Mouse (Mus musculus): ENCODE measurements around the gene Dnah10. TPM values are rescaled to one million over a fixed set of nuclear protein-coding genes. Genes with fewer than 3 reads are reported as not detected.
"Not testable (repeated sequence)": the region's sequence is repeated elsewhere in the genome, so short reads cannot be mapped to it uniquely, and the experiment has no call there.

Gene Dnah10
- polyA plus RNA-seq, 1 experiment from 2014 or later: 0.52 TPM

DNA sequence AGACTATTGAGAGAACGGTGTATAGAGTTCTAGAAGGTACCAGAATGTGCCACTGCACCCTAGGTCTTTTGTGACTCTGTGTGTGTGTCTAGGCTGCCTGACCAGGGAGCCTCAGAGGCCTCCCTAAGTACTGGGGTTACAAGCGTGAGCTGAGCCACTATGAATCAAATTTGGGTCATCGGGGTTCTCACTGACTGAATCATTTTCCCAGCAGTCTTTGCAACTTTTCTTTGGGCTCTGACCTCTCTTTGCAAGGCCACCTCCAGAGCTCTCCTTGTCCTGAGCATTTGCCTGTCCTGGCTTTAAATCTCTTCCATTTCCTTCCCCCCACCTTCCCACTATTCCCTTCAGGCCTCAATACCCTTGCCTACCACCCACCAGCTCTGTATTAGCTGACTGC is 19.0 kb downstream of the Dnah10 start:
- no peak for DNase-seq (ENCODE audit: low spot score)
- H3K27ac ChIP-seq (ENCODE audit: low read depth, low read length): no peak overlapping the region
- no peak overlapping the region for H3K9ac ChIP-seq (ENCODE audit: low read depth, low read length)
- no peak overlapping the region for H3K4me2 ChIP-seq (replicated peaks; ENCODE audit: low read depth, low read length)
- no peaks in the 10 kb centered on the region for H3K4me1 ChIP-seq (replicated peaks; ENCODE audit: control insufficient read depth, insufficient read depth, low read length)
- ATAC-seq (ENCODE audit: low FRiP score): no peak
- H3K36me3 ChIP-seq (ENCODE audit: control insufficient read depth, insufficient read depth, low read length): no peaks in the 10 kb centered on the region
- no peaks in the 10 kb centered on the region for H3K9me3 ChIP-seq (ENCODE audit: control insufficient read depth, low read length)
- H3K27me3 ChIP-seq (ENCODE audit: control insufficient read depth, insufficient read depth, low read length): no peaks in the 10 kb centered on the region
- 85% methylated on average over 3 of the region's 3 CpGs for WGBS
- H3K4me3 ChIP-seq (ENCODE audit: low read depth, low read length): no peak overlapping the region

DNA sequence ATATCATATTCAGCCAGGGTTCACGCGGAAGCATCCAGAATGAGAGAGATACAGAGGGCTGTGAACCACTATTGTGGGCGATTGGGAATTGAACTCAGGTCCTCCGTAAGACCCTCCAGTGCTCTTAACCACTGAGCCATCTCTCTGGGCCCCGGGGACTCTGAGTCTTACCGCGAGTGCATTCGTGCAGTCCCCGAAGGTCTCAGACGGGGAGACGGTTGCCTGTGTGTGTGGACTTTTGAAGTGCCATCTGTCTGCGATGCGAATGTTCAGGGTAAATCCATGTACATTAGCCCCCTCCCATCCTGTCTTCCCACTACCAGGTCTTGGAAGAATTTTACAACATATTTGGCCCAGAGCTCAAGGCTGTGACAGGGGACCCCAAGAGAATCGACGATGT is 21.3 kb downstream of the Dnah10 start:
- DNase-seq (ENCODE audit: low spot score): no peak
- no peak overlapping the region for H3K4me3 ChIP-seq (ENCODE audit: low read depth, low read length)
- no peak overlapping the region for H3K27ac ChIP-seq (ENCODE audit: low read depth, low read length)
- no peaks in the 10 kb centered on the region for H3K4me1 ChIP-seq (replicated peaks; ENCODE audit: control insufficient read depth, insufficient read depth, low read length)
- no peak overlapping the region for H3K4me2 ChIP-seq (replicated peaks; ENCODE audit: low read depth, low read length)
- WGBS: 92% methylated on average over 15 of the region's 15 CpGs
- no peak for ATAC-seq (ENCODE audit: low FRiP score)
- H3K9ac ChIP-seq (ENCODE audit: low read depth, low read length): no peak overlapping the region
- H3K36me3 ChIP-seq (ENCODE audit: control insufficient read depth, insufficient read depth, low read length): no peaks in the 10 kb centered on the region
- no peaks in the 10 kb centered on the region for H3K9me3 ChIP-seq (ENCODE audit: control insufficient read depth, low read length)
- H3K27me3 ChIP-seq (ENCODE audit: control insufficient read depth, insufficient read depth, low read length): no peaks in the 10 kb centered on the region

DNA sequence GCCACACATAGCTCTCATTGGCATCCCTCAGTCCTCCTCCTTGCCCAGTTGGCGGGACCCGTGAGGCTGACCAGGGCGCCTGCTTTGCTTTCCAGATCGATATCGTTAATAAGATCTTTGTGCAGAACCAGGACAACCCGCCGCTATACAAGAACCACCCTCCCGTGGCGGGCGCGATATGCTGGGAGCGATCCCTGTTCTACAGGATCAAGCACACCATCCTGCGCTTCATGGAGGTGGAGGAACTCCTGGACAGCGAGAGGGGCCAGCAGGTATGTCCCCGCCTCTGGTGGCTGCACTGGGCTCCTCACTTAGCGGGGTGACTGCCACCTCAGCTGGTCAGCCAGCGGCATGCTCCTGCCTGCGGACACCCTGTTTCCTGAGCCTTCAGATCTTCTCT is 23.4 kb downstream of the Dnah10 start:
- no peaks in the 10 kb centered on the region for H3K4me1 ChIP-seq (replicated peaks; ENCODE audit: control insufficient read depth, insufficient read depth, low read length)
- ATAC-seq (ENCODE audit: low FRiP score) (no peak), DNase-seq (ENCODE audit: low spot score) (no peak)
- no peaks in the 10 kb centered on the region for H3K36me3 ChIP-seq (ENCODE audit: control insufficient read depth, insufficient read depth, low read length)
- H3K9ac ChIP-seq (ENCODE audit: low read depth, low read length): no peak overlapping the region
- H3K27ac ChIP-seq (ENCODE audit: low read depth, low read length): no peak overlapping the region
- H3K4me3 ChIP-seq (ENCODE audit: low read depth, low read length): no peak overlapping the region
- H3K4me2 ChIP-seq (replicated peaks; ENCODE audit: low read depth, low read length): no peak overlapping the region
- H3K9me3 ChIP-seq (ENCODE audit: control insufficient read depth, low read length): no peaks in the 10 kb centered on the region
- WGBS: 88% methylated on average over 18 of the region's 18 CpGs
- H3K27me3 ChIP-seq (ENCODE audit: control insufficient read depth, insufficient read depth, low read length): no peaks in the 10 kb centered on the region

DNA sequence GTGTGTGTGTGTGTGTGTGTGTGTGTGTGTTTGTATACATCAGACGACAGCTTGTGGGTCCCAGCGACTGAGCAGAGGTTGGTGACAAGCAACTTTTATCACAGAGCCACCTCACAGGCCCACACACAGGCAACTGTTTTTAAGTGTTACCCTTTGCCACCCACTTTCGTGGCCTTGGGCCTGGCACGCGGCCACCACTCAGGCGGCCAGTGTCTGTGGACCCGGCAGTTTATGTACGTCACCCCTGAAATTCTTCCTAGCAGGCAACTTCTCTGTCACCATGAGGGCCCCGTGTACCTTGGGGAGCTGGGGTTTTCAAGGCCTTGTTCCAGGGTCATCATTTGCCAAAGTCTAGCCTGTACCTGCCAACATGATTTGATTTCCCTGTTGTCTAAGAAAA is 26.8 kb downstream of the Dnah10 start:
- no peaks in the 10 kb centered on the region for H3K27me3 ChIP-seq (ENCODE audit: control insufficient read depth, insufficient read depth, low read length)
- DNase-seq (ENCODE audit: low spot score): no peak
- no peaks in the 10 kb centered on the region for H3K9me3 ChIP-seq (ENCODE audit: control insufficient read depth, low read length)
- no peaks in the 10 kb centered on the region for H3K36me3 ChIP-seq (ENCODE audit: control insufficient read depth, insufficient read depth, low read length)
- no peak overlapping the region for H3K9ac ChIP-seq (ENCODE audit: low read depth, low read length)
- no peak overlapping the region for H3K4me3 ChIP-seq (ENCODE audit: low read depth, low read length)
- H3K4me2 ChIP-seq (replicated peaks; ENCODE audit: low read depth, low read length): no peak overlapping the region
- no peak overlapping the region for H3K27ac ChIP-seq (ENCODE audit: low read depth, low read length)
- WGBS: 87% methylated on average over 9 of the region's 9 CpGs
- H3K4me1 ChIP-seq (replicated peaks; ENCODE audit: control insufficient read depth, insufficient read depth, low read length): no peaks in the 10 kb centered on the region
- no peak for ATAC-seq (ENCODE audit: low FRiP score)

DNA sequence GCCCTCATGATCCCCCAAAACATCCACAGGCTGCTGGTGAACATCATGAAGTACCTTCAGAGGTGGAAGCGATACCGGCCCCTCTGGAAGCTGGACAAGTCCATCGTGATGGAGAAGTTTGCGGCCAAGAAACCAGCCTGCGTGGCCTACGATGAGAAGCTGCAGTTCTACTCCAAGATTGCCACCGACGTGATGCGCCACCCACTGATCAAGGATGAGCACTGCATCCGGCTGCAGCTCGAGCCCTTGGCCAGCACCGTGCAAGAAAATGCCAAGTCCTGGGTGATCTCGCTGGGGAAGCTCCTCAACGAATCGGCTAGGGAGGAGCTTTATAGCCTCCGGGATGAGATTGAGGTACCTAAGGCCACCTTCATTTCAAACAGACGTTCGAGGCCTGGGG is 36.1 kb downstream of the Dnah10 start:
- H3K4me3 ChIP-seq (ENCODE audit: low read depth, low read length): no peak overlapping the region
- peak; percentile 7 for DNase-seq (ENCODE audit: low spot score)
- H3K4me2 ChIP-seq (replicated peaks; ENCODE audit: low read depth, low read length): no peak overlapping the region
- H3K9ac ChIP-seq (ENCODE audit: low read depth, low read length): no peak overlapping the region
- no peaks in the 10 kb centered on the region for H3K27me3 ChIP-seq (ENCODE audit: control insufficient read depth, insufficient read depth, low read length)
- no peak for ATAC-seq (ENCODE audit: low FRiP score)
- no peak overlapping the region for H3K27ac ChIP-seq (ENCODE audit: low read depth, low read length)
- WGBS: 67% methylated on average over 18 of the region's 18 CpGs
- no peaks in the 10 kb centered on the region for H3K36me3 ChIP-seq (ENCODE audit: control insufficient read depth, insufficient read depth, low read length)
- no peaks in the 10 kb centered on the region for H3K4me1 ChIP-seq (replicated peaks; ENCODE audit: control insufficient read depth, insufficient read depth, low read length)
- no peaks in the 10 kb centered on the region for H3K9me3 ChIP-seq (ENCODE audit: control insufficient read depth, low read length)

DNA sequence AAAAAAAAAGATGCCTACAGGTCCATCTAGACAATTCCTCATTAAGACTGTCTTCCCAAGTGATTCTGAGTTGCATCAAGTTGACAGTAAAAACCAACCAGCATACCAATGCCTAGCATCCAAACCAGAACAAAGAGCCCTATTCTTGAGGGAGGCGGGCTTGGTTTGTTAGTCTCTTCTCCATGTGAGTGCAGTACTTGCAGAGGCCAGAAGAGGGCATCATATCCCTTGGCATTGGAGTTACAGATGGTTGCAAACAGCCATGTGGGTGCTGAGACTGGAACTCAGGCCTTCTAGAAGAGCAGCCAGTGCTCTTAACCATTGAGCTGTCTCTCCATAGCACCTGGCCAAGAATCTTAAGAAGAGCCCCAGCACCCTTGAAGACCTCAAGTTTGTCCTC is 36.9 kb downstream of the Dnah10 start:
- H3K9ac ChIP-seq (ENCODE audit: low read depth, low read length): no peak overlapping the region
- H3K27ac ChIP-seq (ENCODE audit: low read depth, low read length): no peak overlapping the region
- no peak overlapping the region for H3K4me3 ChIP-seq (ENCODE audit: low read depth, low read length)
- no peak overlapping the region for H3K4me2 ChIP-seq (replicated peaks; ENCODE audit: low read depth, low read length)
- H3K9me3 ChIP-seq (ENCODE audit: control insufficient read depth, low read length): no peaks in the 10 kb centered on the region
- ATAC-seq (ENCODE audit: low FRiP score) (no peak), DNase-seq (ENCODE audit: low spot score) (no peak)
- WGBS: 96% methylated on average over 1 of the region's 1 CpGs
- H3K36me3 ChIP-seq (ENCODE audit: control insufficient read depth, insufficient read depth, low read length): no peaks in the 10 kb centered on the region
- no peaks in the 10 kb centered on the region for H3K27me3 ChIP-seq (ENCODE audit: control insufficient read depth, insufficient read depth, low read length)
- H3K4me1 ChIP-seq (replicated peaks; ENCODE audit: control insufficient read depth, insufficient read depth, low read length): no peaks in the 10 kb centered on the region

DNA sequence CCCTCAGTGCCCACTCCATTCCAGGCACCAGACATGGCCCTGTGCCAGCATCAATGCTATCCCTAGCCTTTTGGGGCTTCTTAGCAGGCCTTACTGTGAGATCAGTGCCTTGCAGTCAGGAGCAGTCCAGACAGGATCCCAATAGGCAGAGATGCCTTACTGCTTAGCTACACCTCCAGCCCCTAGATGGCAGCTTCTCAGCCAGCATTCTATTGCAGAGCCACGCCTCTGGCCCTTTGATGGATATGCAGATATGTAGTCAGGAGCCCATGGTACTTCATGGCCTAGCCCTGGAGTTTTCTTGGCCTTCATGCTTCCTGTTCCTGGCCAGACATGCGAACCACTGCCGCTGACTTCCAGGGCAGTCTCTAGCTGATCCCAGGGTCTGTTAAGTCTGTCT is 49.7 kb downstream of the Dnah10 start:
- 76% methylated on average over 3 of the region's 3 CpGs for WGBS
- Histone ChIP-seq H3K9ac (ENCODE audit: low read depth, low read length) (no peak overlapping the region), H3K4me3 (ENCODE audit: low read depth, low read length) (no peak overlapping the region), H3K4me1 (replicated peaks; ENCODE audit: control insufficient read depth, insufficient read depth, low read length) (no peaks in the 10 kb centered on the region), H3K36me3 (ENCODE audit: control insufficient read depth, insufficient read depth, low read length) (no peaks in the 10 kb centered on the region), H3K27ac (ENCODE audit: low read depth, low read length) (no peak overlapping the region), H3K4me2 (replicated peaks; ENCODE audit: low read depth, low read length) (no peak overlapping the region), H3K9me3 (ENCODE audit: control insufficient read depth, low read length) (no peaks in the 10 kb centered on the region), H3K27me3 (ENCODE audit: control insufficient read depth, insufficient read depth, low read length) (no peaks in the 10 kb centered on the region)
- ATAC-seq (ENCODE audit: low FRiP score): no peak
- no peak for DNase-seq (ENCODE audit: low spot score)

DNA sequence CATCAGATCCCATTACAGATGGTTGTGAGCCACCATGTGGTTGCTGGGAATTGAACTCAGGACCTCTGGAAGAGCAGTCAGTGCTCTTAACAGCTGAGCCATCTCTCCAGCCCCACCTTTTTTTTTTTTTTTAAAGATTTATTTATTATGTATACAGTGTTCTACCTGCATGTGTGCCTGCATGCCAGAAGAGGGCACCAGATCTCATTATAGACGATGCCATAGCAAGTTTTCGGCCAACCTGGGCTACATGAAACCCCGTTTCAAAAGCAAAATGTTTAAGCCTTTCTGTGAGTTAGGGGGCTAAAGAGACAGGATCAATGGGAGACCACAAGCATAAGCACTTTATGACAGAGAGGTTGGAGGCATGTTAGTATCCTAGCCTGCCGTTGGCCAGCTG is 51.4 kb downstream of the Dnah10 start:
- ATAC-seq (ENCODE audit: low FRiP score): not testable (repeated sequence)

DNA sequence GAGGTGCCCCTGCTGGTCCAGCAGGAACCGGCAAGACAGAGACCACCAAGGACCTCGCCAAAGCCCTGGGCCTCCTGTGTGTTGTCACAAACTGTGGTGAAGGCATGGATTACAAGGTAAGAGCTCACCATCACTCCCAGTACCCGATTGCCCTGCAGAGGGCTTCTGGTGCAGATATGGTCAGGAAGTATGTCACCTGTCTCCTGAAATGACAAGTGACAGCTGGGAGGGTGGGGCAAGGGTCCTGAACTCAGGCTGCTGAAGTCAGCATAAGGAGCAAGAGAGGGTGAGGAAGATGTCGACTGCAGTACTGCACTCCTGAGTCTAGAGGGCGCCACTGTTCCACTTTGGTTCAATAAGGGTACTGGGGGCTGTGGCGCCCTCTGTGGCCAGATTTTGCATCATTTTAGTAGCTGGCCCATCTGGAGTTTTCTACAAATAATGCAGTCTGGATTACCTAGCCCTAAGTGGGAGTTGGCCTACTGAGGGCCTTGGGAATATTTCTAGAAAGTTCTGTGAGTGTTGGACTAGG is 52.4 kb downstream of the Dnah10 start:
- ATAC-seq (ENCODE audit: low FRiP score) (no peak), DNase-seq (ENCODE audit: low spot score) (peak; percentile 61)
- H3K27me3 ChIP-seq (ENCODE audit: control insufficient read depth, insufficient read depth, low read length): no peaks in the 10 kb centered on the region
- H3K36me3 ChIP-seq (ENCODE audit: control insufficient read depth, insufficient read depth, low read length): no peaks in the 10 kb centered on the region
- no peak overlapping the region for H3K4me3 ChIP-seq (ENCODE audit: low read depth, low read length)
- H3K9me3 ChIP-seq (ENCODE audit: control insufficient read depth, low read length): no peaks in the 10 kb centered on the region
- H3K4me1 ChIP-seq (replicated peaks; ENCODE audit: control insufficient read depth, insufficient read depth, low read length): no peaks in the 10 kb centered on the region
- WGBS: 63% methylated on average over 6 of the region's 6 CpGs
- H3K9ac ChIP-seq (ENCODE audit: low read depth, low read length): no peak overlapping the region
- no peak overlapping the region for H3K4me2 ChIP-seq (replicated peaks; ENCODE audit: low read depth, low read length)
- H3K27ac ChIP-seq (ENCODE audit: low read depth, low read length): no peak overlapping the region

More for the DNA sequence above, 51.4 kb downstream of the Dnah10 start:
- not testable (repeated sequence) for H3K9ac ChIP-seq (ENCODE audit: low read depth, low read length); H3K4me3 ChIP-seq (ENCODE audit: low read depth, low read length); DNase-seq (ENCODE audit: low spot score); H3K4me2 ChIP-seq (replicated peaks; ENCODE audit: low read depth, low read length); H3K36me3 ChIP-seq (ENCODE audit: control insufficient read depth, insufficient read depth, low read length); H3K9me3 ChIP-seq (ENCODE audit: control insufficient read depth, low read length); H3K27ac ChIP-seq (ENCODE audit: low read depth, low read length); H3K27me3 ChIP-seq (ENCODE audit: control insufficient read depth, insufficient read depth, low read length); H3K4me1 ChIP-seq (replicated peaks; ENCODE audit: control insufficient read depth, insufficient read depth, low read length)
- WGBS: 87% methylated on average over 4 of the region's 4 CpGs

All from hindbrain, embryonic 11.5 days (tissue).